9 mouse cellular contexts compared by ENCODE assay signal in the genomic region with DNA sequence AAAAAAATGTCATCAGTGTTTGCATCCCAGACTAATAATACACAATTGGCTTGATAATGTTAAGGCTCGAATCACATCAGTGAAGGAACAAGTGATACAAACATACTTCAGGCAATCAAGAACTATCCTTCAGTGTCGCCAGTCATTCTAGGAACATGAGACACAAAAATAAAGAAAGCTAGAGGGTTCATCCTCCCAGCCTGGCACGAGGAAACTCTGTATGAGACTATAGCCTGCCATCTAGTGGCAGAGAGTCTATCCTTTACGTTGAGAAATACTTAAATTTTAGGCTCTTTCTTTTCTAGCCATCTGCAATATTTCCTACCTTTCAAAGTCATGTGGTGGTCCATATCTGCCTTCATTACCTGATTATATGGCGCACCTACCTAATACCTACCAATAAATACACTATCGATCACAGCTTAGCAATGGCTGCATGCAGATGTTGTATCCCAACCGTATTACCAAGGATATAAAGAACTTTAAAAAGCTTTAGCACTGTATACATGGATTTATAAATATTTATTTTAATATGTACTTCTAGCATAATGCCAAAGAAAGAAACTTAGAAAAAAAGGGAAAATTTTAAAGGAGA.
DNase-seq lines count a peak whose midpoint lies in the region; ATAC-seq and TF ChIP-seq lines count a peak whose summit lies in the region.
"Had no signal": no experiment of that assay in that cellular context is flagged by ENCODE, and none has a peak within 500 bp of the region (broad histone marks: within the 10 kb centered on the region; RNA-seq: fewer than 3 reads in every experiment).

No protein-coding gene starts in this region.

- peak; percentile 50 for TF ChIP-seq CTCF in liver, postnatal 0 days (IDR thresholded peaks at IDR 0.05; ENCODE audit: low read depth)

- H3K27me3 ChIP-seq in forebrain, embryonic 11.5 days (ENCODE audit: control insufficient read depth, insufficient read depth, low read length): no peaks in the 10 kb centered on the region
- H3K27me3 ChIP-seq in forebrain, embryonic 10.5 days (ENCODE audit: poor library complexity, severe bottlenecking): no peaks in the 10 kb centered on the region
- H3K27me3 ChIP-seq in liver, postnatal 0 days (ENCODE audit: insufficient read depth, low read length): no peaks in the 10 kb centered on the region
- H3K27me3 ChIP-seq in liver, embryonic 11.5 days (replicated peaks; ENCODE audit: control insufficient read depth, insufficient read depth, low read length): no peaks in the 10 kb centered on the region
- H3K27me3 ChIP-seq in neural tube, embryonic 14.5 days (ENCODE audit: control insufficient read depth, insufficient read depth, low read length): no peaks in the 10 kb centered on the region

- TF ChIP-seq EP300 in liver, postnatal 0 days (IDR thresholded peaks at IDR 0.05; ENCODE audit: low read depth): no peak

- ATAC-seq in forebrain, embryonic 11.5 days (replicated peaks; ENCODE audit: low FRiP score): peak; percentile 44; the same call in 1 of the 2 replicates
- no peak for ATAC-seq in liver, postnatal 0 days
- no peak for ATAC-seq in liver, embryonic 11.5 days (replicated peaks; ENCODE audit: low FRiP score)
- peak; percentile 56; the same call in 1 of the 2 replicates for ATAC-seq in neural tube, embryonic 14.5 days (ENCODE audit: low read depth)

- no peak for DNase-seq in forebrain, embryonic 11.5 days (ENCODE audit: low spot score)
- no peak for DNase-seq in forebrain, embryonic 10.5 days (ENCODE audit: extremely low spot score, low spot score)
- DNase-seq in liver, postnatal 0 days: no peak
- no peak for DNase-seq in liver, embryonic 11.5 days (ENCODE audit: low spot score)
- DNase-seq in embryo, embryonic 11 days: peak; percentile 76
- no peak for DNase-seq in left cerebral cortex, postnatal 4 days
- DNase-seq in ovary, adult 18-20 months (ENCODE audit: low spot score): no peak
- DNase-seq: kidney, postnatal 14 days had no signal

- H3K27ac ChIP-seq in forebrain, embryonic 11.5 days (ENCODE audit: low read depth, low read length): no peak overlapping the region
- no peak overlapping the region for H3K27ac ChIP-seq in forebrain, embryonic 10.5 days
- H3K27ac ChIP-seq in liver, postnatal 0 days (ENCODE audit: low read depth): no peak overlapping the region
- H3K27ac ChIP-seq in liver, embryonic 11.5 days (ENCODE audit: low read depth, low read length): no peak overlapping the region
- no peak overlapping the region for H3K27ac ChIP-seq in neural tube, embryonic 14.5 days (ENCODE audit: low read depth, low read length)

- H3K9ac ChIP-seq in forebrain, embryonic 11.5 days (ENCODE audit: low read length): no peak overlapping the region
- H3K9ac ChIP-seq in liver, postnatal 0 days (replicated peaks): no peak overlapping the region
- H3K9ac ChIP-seq in liver, embryonic 11.5 days (ENCODE audit: low read depth, low read length): no peak overlapping the region
- H3K9ac ChIP-seq in neural tube, embryonic 14.5 days (replicated peaks; ENCODE audit: low read depth, low read length): no peak overlapping the region

- H3K36me3 ChIP-seq in forebrain, embryonic 11.5 days (ENCODE audit: control insufficient read depth, insufficient read depth, low read length): no peaks in the 10 kb centered on the region
- no peaks in the 10 kb centered on the region for H3K36me3 ChIP-seq in forebrain, embryonic 10.5 days (replicated peaks)
- no peaks in the 10 kb centered on the region for H3K36me3 ChIP-seq in liver, postnatal 0 days (replicated peaks; ENCODE audit: insufficient read depth, low read length)
- no peaks in the 10 kb centered on the region for H3K36me3 ChIP-seq in liver, embryonic 11.5 days (ENCODE audit: control insufficient read depth, insufficient read depth, low read length)
- no peaks in the 10 kb centered on the region for H3K36me3 ChIP-seq in neural tube, embryonic 14.5 days (ENCODE audit: control insufficient read depth, insufficient read depth, low read length)

- no peaks in the 10 kb centered on the region for H3K9me3 ChIP-seq in forebrain, embryonic 11.5 days (ENCODE audit: control insufficient read depth, low read length)
- no peaks in the 10 kb centered on the region for H3K9me3 ChIP-seq in forebrain, embryonic 10.5 days
- no peaks in the 10 kb centered on the region for H3K9me3 ChIP-seq in liver, postnatal 0 days (ENCODE audit: low read length)
- H3K9me3 ChIP-seq in liver, embryonic 11.5 days (ENCODE audit: control insufficient read depth, low read length): no peaks in the 10 kb centered on the region
- no peaks in the 10 kb centered on the region for H3K9me3 ChIP-seq in neural tube, embryonic 14.5 days (ENCODE audit: control insufficient read depth, low read length)

- WGBS in forebrain, embryonic 11.5 days: 50% methylated on average over 7 of the region's 7 CpGs
- WGBS in forebrain, embryonic 10.5 days: 49% methylated on average over 7 of the region's 7 CpGs
- 45% methylated on average over 7 of the region's 7 CpGs for WGBS in liver, postnatal 0 days (ENCODE audit: insufficient replicate concordance)
- 46% methylated on average over 7 of the region's 7 CpGs for WGBS in liver, embryonic 11.5 days
- whole genome bisulfite sequencing in neural tube, embryonic 14.5 days: 46% methylated on average over 7 of the region's 7 CpGs

- intact Hi-C loops in left cerebral cortex, postnatal 4 days (cut with DNase I): no loop called here

- H3K4me2 ChIP-seq in forebrain, embryonic 11.5 days (ENCODE audit: low read depth, low read length, severe bottlenecking): no peak overlapping the region
- no peak overlapping the region for H3K4me2 ChIP-seq in liver, postnatal 0 days (ENCODE audit: low read depth, low read length)
- H3K4me2 ChIP-seq in liver, embryonic 11.5 days: no peak overlapping the region
- H3K4me2 ChIP-seq in neural tube, embryonic 14.5 days (ENCODE audit: low read depth, low read length): no peak overlapping the region

- H3K4me3 ChIP-seq in forebrain, embryonic 11.5 days (ENCODE audit: low read depth, low read length): no peak overlapping the region
- H3K4me3 ChIP-seq in forebrain, embryonic 10.5 days: no peak overlapping the region
- no peak overlapping the region for H3K4me3 ChIP-seq in liver, postnatal 0 days (ENCODE audit: low read depth, low read length)
- H3K4me3 ChIP-seq in liver, embryonic 11.5 days (ENCODE audit: low read depth, low read length): no peak overlapping the region
- H3K4me3 ChIP-seq in neural tube, embryonic 14.5 days (ENCODE audit: low read depth, low read length): no peak overlapping the region

- H3K4me1 ChIP-seq in forebrain, embryonic 11.5 days (replicated peaks; ENCODE audit: control insufficient read depth, insufficient read depth, low read length): no peaks in the 10 kb centered on the region
- no peaks in the 10 kb centered on the region for H3K4me1 ChIP-seq in forebrain, embryonic 10.5 days
- no peaks in the 10 kb centered on the region for H3K4me1 ChIP-seq in liver, postnatal 0 days (ENCODE audit: insufficient read depth)
- no peaks in the 10 kb centered on the region for H3K4me1 ChIP-seq in liver, embryonic 11.5 days (replicated peaks; ENCODE audit: control insufficient read depth, insufficient read depth, low read length)
- H3K4me1 ChIP-seq in neural tube, embryonic 14.5 days (ENCODE audit: control insufficient read depth, insufficient read depth, low read length): no peaks in the 10 kb centered on the region

Comparison
In these comparisons a context has a peak if more than half of its experiments do, and no peak if none do; other contexts are left out.
1. ATAC-seq: peak in forebrain, embryonic 11.5 days (single experiment) and neural tube, embryonic 14.5 days (single experiment); none in liver, postnatal 0 days (single experiment) and liver, embryonic 11.5 days (single experiment).